Mouse (Mus musculus) ES-Bruce4 (cell line): ENCODE measurements at regions not wholly inside any gene's neighbourhood (a gene's known extent, or its start where the extent isn't known, plus 50 kb on each side); places are given as distances from the start of the nearest gene placed in this dataset.
"Not testable (repeated sequence)": the region's sequence is repeated elsewhere in the genome, so short reads cannot be mapped to it uniquely, and the experiment has no call there.

Source experiments
- H3K27ac ChIP-seq: 2 replicates; pipeline ENCODE4 v1.5.1; 2012; ENCODE audit warnings: low read length, inconsistent platforms; ENCODE audit not compliant: insufficient read depth
- H3K27me3 ChIP-seq: 2 replicates; pipeline ENCODE4 v1.6.1; 2012; ENCODE audit warnings: mild to moderate bottlenecking, low read length, inconsistent platforms; ENCODE audit not compliant: control insufficient read depth, poor library complexity, insufficient read depth, severe bottlenecking
- H3K36me3 ChIP-seq: 2 replicates; pipeline ENCODE4 v1.6.1; 2012; ENCODE audit warnings: inconsistent platforms, mild to moderate bottlenecking, low read length, moderate library complexity; ENCODE audit not compliant: control insufficient read depth, poor library complexity, insufficient read depth, severe bottlenecking
- H3K4me1 ChIP-seq: one replicate; pipeline ENCODE4 v1.8.1; 2011; ENCODE audit warnings: low read length; ENCODE audit not compliant: control insufficient read depth, insufficient read depth
- H3K4me3 ChIP-seq: 2 replicates; pipeline ENCODE4 v1.5.1; 2011; ENCODE audit warnings: low read depth, mild to moderate bottlenecking, low read length
- H3K9ac ChIP-seq: 2 replicates; pipeline ENCODE4 v1.6.1; 2012; ENCODE audit warnings: low read depth, mild to moderate bottlenecking, inconsistent platforms; ENCODE audit not compliant: poor library complexity, severe bottlenecking
- H3K9me3 ChIP-seq: replicated peaks from 2 replicates; pipeline ENCODE4 v1.6.1; 2012; ENCODE audit warnings: mild to moderate bottlenecking, low read length, inconsistent platforms; ENCODE audit not compliant: control insufficient read depth, poor library complexity, insufficient read depth, severe bottlenecking
- CTCF ChIP-seq: IDR thresholded peaks from one replicate; pipeline ENCODE4 v1.8.1; 2011; ENCODE audit warnings: low read depth, low read length
- EP300 ChIP-seq: IDR thresholded peaks from 2 replicates; pipeline ENCODE4 v1.6.1; 2011; ENCODE audit warnings: low read depth, low read length; ENCODE audit not compliant: insufficient read depth
- POLR2A ChIP-seq: IDR thresholded peaks from one replicate; pipeline ENCODE4 v1.8.1; 2011; ENCODE audit warnings: low read length; ENCODE audit not compliant: insufficient read depth

- Histone ChIP-seq H3K9me3 (no peaks in the 10 kb centered on the region), H3K4me1 (no peaks in the 10 kb centered on the region), H3K27me3 (no peaks in the 10 kb centered on the region), H3K27ac (no peak overlapping the region), H3K36me3 (no peaks in the 10 kb centered on the region), H3K4me3 (no peak overlapping the region), H3K9ac (no peak overlapping the region)
- TF ChIP-seq EP300 = no peak
- TF ChIP-seq POLR2A = no peak
- no peak for TF ChIP-seq CTCF
Observed at GRCm38 (mm10) chr12:55983128-55983527, 147.0 kb downstream of the Brms1l start.

- no peak overlapping the region for H3K9ac ChIP-seq
- H3K9me3 ChIP-seq = no peaks in the 10 kb centered on the region
- no peaks in the 10 kb centered on the region for H3K4me1 ChIP-seq
- H3K36me3 ChIP-seq = no peaks in the 10 kb centered on the region
- H3K4me3 ChIP-seq = no peak overlapping the region
- no peak overlapping the region for H3K27ac ChIP-seq
- H3K27me3 ChIP-seq = no peaks in the 10 kb centered on the region
- TF ChIP-seq POLR2A (no peak), CTCF (no peak), EP300 (no peak)
Observed at GRCm38 (mm10) chr12:55974262-55974661, 138.1 kb downstream of the Brms1l start.

- H3K27me3 ChIP-seq, H3K4me3 ChIP-seq, H3K36me3 ChIP-seq: not testable (repeated sequence)
Observed at GRCm38 (mm10) chr12:55959319-55959718, 123.2 kb downstream of the Brms1l start.

GRCm38 (mm10) chr12:55940566-55940965 is 104.4 kb downstream of the Brms1l start:
- no peak for TF ChIP-seq POLR2A
- TF ChIP-seq EP300 = no peak
- TF ChIP-seq CTCF = no peak
- Histone ChIP-seq H3K9me3 (no peaks in the 10 kb centered on the region), H3K27ac (no peak overlapping the region), H3K36me3 (no peaks in the 10 kb centered on the region), H3K9ac (no peak overlapping the region), H3K4me3 (no peak overlapping the region), H3K4me1 (no peaks in the 10 kb centered on the region), H3K27me3 (no peaks in the 10 kb centered on the region)

More at GRCm38 (mm10) chr12:55959319-55959718, 123.2 kb downstream of the Brms1l start:
- not testable (repeated sequence) for H3K27ac ChIP-seq, H3K4me1 ChIP-seq, H3K9ac ChIP-seq, H3K9me3 ChIP-seq

DNA sequence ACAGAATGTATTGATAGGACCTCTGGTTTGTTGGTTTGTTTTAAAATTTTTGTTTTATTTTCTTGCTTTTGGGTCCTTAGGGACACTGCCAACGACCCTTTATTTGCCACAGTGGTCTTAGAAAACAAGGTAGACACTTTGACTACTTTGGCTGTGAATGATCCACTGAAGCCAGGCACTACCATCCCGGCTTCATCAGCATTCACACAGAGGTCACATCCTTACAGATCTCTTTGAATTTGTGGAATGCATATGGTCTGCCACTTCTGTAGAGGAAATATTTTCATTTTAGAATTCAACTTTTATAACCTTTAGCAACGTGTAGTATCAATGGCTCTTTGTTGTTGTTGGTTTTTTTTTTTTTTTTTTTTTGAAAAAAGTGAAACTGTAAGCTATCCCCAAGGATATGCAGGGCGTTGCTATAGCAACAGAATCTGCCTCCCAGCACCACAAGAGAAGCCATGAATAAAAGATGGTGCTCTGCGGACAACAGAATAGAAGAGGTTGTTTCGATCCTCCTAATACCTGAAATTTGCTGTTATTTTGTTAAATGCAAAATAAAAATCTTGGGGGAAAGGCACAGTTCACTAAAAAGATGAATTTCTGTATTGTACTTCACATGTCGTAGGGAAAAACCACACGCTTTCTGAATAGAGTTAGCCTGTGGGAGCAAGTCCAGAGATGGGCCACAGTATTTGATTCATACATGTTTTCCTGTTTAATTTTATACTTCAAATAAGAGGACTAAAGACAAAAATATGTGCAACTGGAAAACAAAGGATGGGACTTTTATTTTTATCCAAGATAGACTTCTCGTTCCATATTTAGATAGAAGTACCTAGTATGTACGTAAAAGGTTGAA is 103.4 kb downstream of the Brms1l start:
- no peaks in the 10 kb centered on the region for H3K27me3 ChIP-seq
- no peaks in the 10 kb centered on the region for H3K36me3 ChIP-seq
- no peaks in the 10 kb centered on the region for H3K4me1 ChIP-seq
- no peak overlapping the region for H3K27ac ChIP-seq
- TF ChIP-seq CTCF (no peak), EP300 (no peak), POLR2A (no peak)
- no peaks in the 10 kb centered on the region for H3K9me3 ChIP-seq
- no peak overlapping the region for H3K9ac ChIP-seq
- no peak overlapping the region for H3K4me3 ChIP-seq

DNA sequence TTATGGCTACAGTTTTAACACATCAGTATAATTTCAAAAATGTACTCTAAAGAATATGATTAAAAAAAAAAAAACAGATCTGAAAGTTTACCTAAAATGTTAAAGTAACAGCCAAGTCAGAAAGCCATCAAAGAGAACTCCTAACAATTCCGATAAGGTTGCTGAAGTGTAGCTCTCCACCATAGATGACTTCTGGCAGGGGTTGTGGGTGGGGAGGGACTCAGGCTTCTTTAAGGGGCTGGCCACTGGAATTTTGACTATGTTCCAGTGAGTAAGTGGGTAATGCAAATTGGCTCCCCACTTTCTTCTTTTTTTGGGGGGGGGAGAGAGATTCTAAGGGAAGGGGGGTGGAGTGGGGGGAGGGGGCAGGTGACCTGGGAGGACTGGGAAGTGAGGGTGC is 98.0 kb downstream of the Brms1l start:
- H3K9me3 ChIP-seq = no peaks in the 10 kb centered on the region
- H3K9ac ChIP-seq = no peak overlapping the region
- H3K4me1 ChIP-seq = no peaks in the 10 kb centered on the region
- H3K27me3 ChIP-seq = no peaks in the 10 kb centered on the region
- TF ChIP-seq CTCF (no peak), EP300 (no peak), POLR2A (no peak)
- H3K4me3 ChIP-seq = no peak overlapping the region
- H3K27ac ChIP-seq = no peak overlapping the region
- no peaks in the 10 kb centered on the region for H3K36me3 ChIP-seq
